ENCODE assay signal across 20 mouse cellular contexts in the genomic region with DNA sequence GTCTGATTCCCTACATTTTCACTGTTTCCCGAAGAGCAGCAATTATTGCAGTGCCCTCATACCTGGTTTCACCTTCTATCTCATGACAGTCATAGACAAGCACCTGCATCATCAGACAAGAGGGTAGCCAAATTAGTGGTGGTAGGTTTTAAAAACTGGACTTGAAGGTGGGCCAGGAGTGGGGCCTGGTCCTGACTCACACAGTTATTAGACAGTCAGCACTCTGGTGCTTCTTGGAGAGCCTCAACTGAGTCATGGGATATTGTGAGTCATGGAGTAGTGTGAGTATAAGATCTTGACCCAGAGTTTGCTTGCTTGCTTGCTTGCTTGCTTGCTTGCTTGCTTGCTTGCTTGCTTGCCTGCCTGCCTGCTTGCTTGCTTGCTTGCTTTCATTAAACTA.
"Had no signal": no experiment of that assay in that cellular context is flagged by ENCODE, and none has a peak within 500 bp of the region (broad histone marks: within the 10 kb centered on the region; RNA-seq: fewer than 3 reads in every experiment).

No protein-coding gene starts in this region.

- H3K36me3 ChIP-seq: limb, embryonic 12.5 days; limb, embryonic 15.5 days had no signal

- H3K9ac ChIP-seq: limb, embryonic 12.5 days; limb, embryonic 15.5 days; liver, embryonic 14.5 days; liver, postnatal 0 days; lung, embryonic 14.5 days had no signal

- H3K4me3 ChIP-seq: limb, embryonic 12.5 days; limb, embryonic 15.5 days had no signal

- H3K4me2 ChIP-seq: limb, embryonic 12.5 days; limb, embryonic 15.5 days; liver, embryonic 11.5 days; lung, embryonic 14.5 days; midbrain, embryonic 11.5 days had no signal

- H3K9me3 ChIP-seq: limb, embryonic 12.5 days; limb, embryonic 15.5 days had no signal

- H3K27me3 ChIP-seq: limb, embryonic 12.5 days; limb, embryonic 15.5 days had no signal

- ATAC-seq: liver, postnatal 0 days had no signal

- DNase-seq: kidney, postnatal 14 days; kidney, postnatal 4 days; left cerebral cortex, postnatal 4 days; liver, postnatal 0 days; lung, embryonic 14.5 days; lung, postnatal 10 days; lung, postnatal 36 days; midbrain, embryonic 14.5 days; right cerebral cortex, adult 18-20 months; right cerebral cortex, postnatal 14 days; right cerebral cortex, postnatal 4 days; thymus, adult 2 months; thymus, postnatal 14 days; thymus, postnatal 4 days had no signal

- H3K27ac ChIP-seq: limb, embryonic 12.5 days; limb, embryonic 15.5 days; liver, embryonic 14.5 days; stomach, postnatal 0 days had no signal
